Mouse (Mus musculus): ENCODE measurements around the gene Anks6. TPM values are rescaled to one million over a fixed set of nuclear protein-coding genes. Genes with fewer than 3 reads are reported as not detected.

Gene Anks6
- polyA plus RNA-seq, 2 experiments: 0.05 to 0.23 TPM

GRCm38 (mm10) chr4:47035536-47035935, 21.7 kb downstream of the Anks6 start:
- Histone ChIP-seq H3K4me2 (ENCODE audit: low read depth) (no peak overlapping the region), H3K4me1 (replicated peaks; ENCODE audit: control insufficient read depth in 2 of 2, insufficient read depth in 2 of 2, low read length in 1 of 2) (no peaks in the 10 kb centered on the region), H3K27ac (no peak overlapping the region), H3K4me3 (ENCODE audit: insufficient read depth in 1 of 2, low read depth in 2 of 2, low read length in 2 of 2) (no peak overlapping the region), H3K36me3 (replicated peaks; ENCODE audit: control insufficient read depth, insufficient read depth, low read depth) (no peaks in the 10 kb centered on the region), H3K9ac (replicated peaks) (no peak overlapping the region), H3K27me3 (ENCODE audit: control insufficient read depth, insufficient read depth, low read length) (no peaks in the 10 kb centered on the region), H3K9me3 (ENCODE audit: control insufficient read depth, low read length) (no peaks in the 10 kb centered on the region)
- TF ChIP-seq CTCF (IDR thresholded peaks at IDR 0.05; ENCODE audit: low read depth) (no peak; the same call in 1 of the 2 replicates), EP300 (IDR thresholded peaks at IDR 0.05; ENCODE audit: low read depth) (no peak)
- no peak for ATAC-seq (ENCODE audit: insufficient read depth)
- WGBS (ENCODE audit: insufficient replicate concordance): 59% methylated on average over 14 of the region's 14 CpGs
- DNase-seq (ENCODE audit: low read depth in 3 of 3, low spot score in 3 of 3): no peak

GRCm38 (mm10) chr4:47032171-47032570, 25.1 kb downstream of the Anks6 start:
- 68% methylated on average over 8 of the region's 8 CpGs for whole genome bisulfite sequencing (ENCODE audit: insufficient replicate concordance)
- DNase-seq (ENCODE audit: low read depth in 3 of 3, low spot score in 3 of 3) (no peak), ATAC-seq (ENCODE audit: insufficient read depth) (no peak)
- H3K9me3 ChIP-seq (ENCODE audit: control insufficient read depth, low read length): no peaks in the 10 kb centered on the region
- H3K27ac ChIP-seq: no peak overlapping the region
- no peaks in the 10 kb centered on the region for H3K27me3 ChIP-seq (ENCODE audit: control insufficient read depth, insufficient read depth, low read length)
- no peak overlapping the region for H3K9ac ChIP-seq (replicated peaks)
- H3K4me1 ChIP-seq (replicated peaks; ENCODE audit: control insufficient read depth in 2 of 2, insufficient read depth in 2 of 2, low read length in 1 of 2): no peaks in the 10 kb centered on the region
- TF ChIP-seq EP300 (IDR thresholded peaks at IDR 0.05; ENCODE audit: low read depth) (no peak), CTCF (IDR thresholded peaks at IDR 0.05; ENCODE audit: low read depth) (no peak)
- H3K4me2 ChIP-seq (ENCODE audit: low read depth): no peak overlapping the region
- H3K4me3 ChIP-seq (ENCODE audit: insufficient read depth in 1 of 2, low read depth in 2 of 2, low read length in 2 of 2): no peak overlapping the region
- H3K36me3 ChIP-seq (replicated peaks; ENCODE audit: control insufficient read depth, insufficient read depth, low read depth): no peaks in the 10 kb centered on the region

- no peak overlapping the region for H3K4me2 ChIP-seq (ENCODE audit: low read depth)
- H3K9ac ChIP-seq (replicated peaks): no peak overlapping the region
- no peaks in the 10 kb centered on the region for H3K9me3 ChIP-seq (ENCODE audit: control insufficient read depth, low read length)
- no peak for ATAC-seq (ENCODE audit: insufficient read depth)
- H3K4me3 ChIP-seq (ENCODE audit: insufficient read depth in 1 of 2, low read depth in 2 of 2, low read length in 2 of 2): no peak overlapping the region
- no peak overlapping the region for H3K27ac ChIP-seq
- H3K36me3 ChIP-seq (replicated peaks; ENCODE audit: control insufficient read depth, insufficient read depth, low read depth): no peaks in the 10 kb centered on the region
- TF ChIP-seq CTCF (IDR thresholded peaks at IDR 0.05; ENCODE audit: low read depth) (no peak), EP300 (IDR thresholded peaks at IDR 0.05; ENCODE audit: low read depth) (no peak)
- WGBS (ENCODE audit: insufficient replicate concordance): 53% methylated on average over 5 of the region's 5 CpGs
- H3K4me1 ChIP-seq (replicated peaks; ENCODE audit: control insufficient read depth in 2 of 2, insufficient read depth in 2 of 2, low read length in 1 of 2): no peaks in the 10 kb centered on the region
- H3K27me3 ChIP-seq (ENCODE audit: control insufficient read depth, insufficient read depth, low read length): no peaks in the 10 kb centered on the region
- no peak for DNase-seq (ENCODE audit: low read depth in 3 of 3, low spot score in 3 of 3)
Measured at GRCm38 (mm10) chr4:47028791-47029190, 28.4 kb downstream of the Anks6 start.

GRCm38 (mm10) chr4:47023949-47024348, 33.3 kb downstream of the Anks6 start:
- Histone ChIP-seq H3K9me3 (ENCODE audit: control insufficient read depth, low read length) (no peaks in the 10 kb centered on the region), H3K36me3 (replicated peaks; ENCODE audit: control insufficient read depth, insufficient read depth, low read depth) (no peaks in the 10 kb centered on the region), H3K9ac (replicated peaks) (no peak overlapping the region), H3K4me2 (ENCODE audit: low read depth) (no peak overlapping the region), H3K27me3 (ENCODE audit: control insufficient read depth, insufficient read depth, low read length) (no peaks in the 10 kb centered on the region; the same call in 1 of the 2 replicates), H3K27ac (no peak overlapping the region), H3K4me3 (ENCODE audit: insufficient read depth in 1 of 2, low read depth in 2 of 2, low read length in 2 of 2) (no peak overlapping the region), H3K4me1 (replicated peaks; ENCODE audit: control insufficient read depth in 2 of 2, insufficient read depth in 2 of 2, low read length in 1 of 2) (no peaks in the 10 kb centered on the region)
- no peak for TF ChIP-seq EP300 (IDR thresholded peaks at IDR 0.05; ENCODE audit: low read depth)
- no peak for TF ChIP-seq CTCF (IDR thresholded peaks at IDR 0.05; ENCODE audit: low read depth)
- no peak for ATAC-seq (ENCODE audit: insufficient read depth)
- WGBS (ENCODE audit: insufficient replicate concordance): 58% methylated on average over 6 of the region's 6 CpGs
- no peak for DNase-seq (ENCODE audit: low read depth in 3 of 3, low spot score in 3 of 3)

GRCm38 (mm10) chr4:47022804-47023603, 34.2 kb downstream of the Anks6 start:
- no peak for DNase-seq (ENCODE audit: low read depth in 3 of 3, low spot score in 3 of 3)
- Histone ChIP-seq H3K9ac (replicated peaks) (no peak overlapping the region), H3K27me3 (ENCODE audit: control insufficient read depth, insufficient read depth, low read length) (no peaks in the 10 kb centered on the region; the same call in 1 of the 2 replicates), H3K36me3 (replicated peaks; ENCODE audit: control insufficient read depth, insufficient read depth, low read depth) (no peaks in the 10 kb centered on the region), H3K4me2 (ENCODE audit: low read depth) (no peak overlapping the region), H3K9me3 (ENCODE audit: control insufficient read depth, low read length) (no peaks in the 10 kb centered on the region), H3K4me3 (ENCODE audit: insufficient read depth in 1 of 2, low read depth in 2 of 2, low read length in 2 of 2) (no peak overlapping the region), H3K4me1 (replicated peaks; ENCODE audit: control insufficient read depth in 2 of 2, insufficient read depth in 2 of 2, low read length in 1 of 2) (no peaks in the 10 kb centered on the region), H3K27ac (no peak overlapping the region)
- TF ChIP-seq EP300 (IDR thresholded peaks at IDR 0.05; ENCODE audit: low read depth) (no peak), CTCF (IDR thresholded peaks at IDR 0.05; ENCODE audit: low read depth) (no peak)
- ATAC-seq (ENCODE audit: insufficient read depth): no peak
- WGBS (ENCODE audit: insufficient replicate concordance): 49% methylated on average over 10 of the region's 10 CpGs
